Mouse (Mus musculus) forebrain, postnatal 0 days (tissue): ENCODE data around the gene Slc16a13. TPM values are rescaled to one million over a fixed set of nuclear protein-coding genes. Genes with fewer than 3 reads are reported as not detected.

Experiments used
- ATAC-seq: fragments of 200-750 bp; cut with Nextera tagmentation; 2 replicates; pipeline ENCODE4 v1.8.0; 2017; ENCODE audit warnings: mild to moderate bottlenecking, moderate library complexity
- DNase-seq: peaks from one replicate; pipeline ENCODE4 v3.0.0-alpha.2; 2015
- H3K27ac ChIP-seq: fragments of 300-500 bp; sonication (generic); 2 replicates; pipeline ENCODE4 v1.5.1; 2014; ENCODE audit warnings: low read depth, mild to moderate bottlenecking, antibody characterized with exemption, low read length, moderate library complexity, mixed read lengths
- H3K27me3 ChIP-seq: fragments of 300-500 bp; sonication (generic); 2 replicates; pipeline ENCODE4 v1.6.1; 2014; ENCODE audit warnings: mild to moderate bottlenecking, low read length, mixed read lengths; ENCODE audit not compliant: insufficient read depth
- H3K36me3 ChIP-seq: fragments of 300-500 bp; sonication (generic); 2 replicates; pipeline ENCODE4 v1.6.1; 2014; ENCODE audit warnings: mild to moderate bottlenecking, moderate library complexity; ENCODE audit not compliant: insufficient read depth
- H3K4me1 ChIP-seq: fragments of 300-500 bp; sonication (generic); 2 replicates; pipeline ENCODE4 v1.6.1; 2014; ENCODE audit warnings: antibody characterized with exemption; ENCODE audit not compliant: insufficient read depth
- H3K4me2 ChIP-seq: fragments of 300-500 bp; sonication (generic); 2 replicates; pipeline ENCODE4 v1.6.1; 2014; ENCODE audit warnings: low read depth, mild to moderate bottlenecking, moderate library complexity
- H3K4me3 ChIP-seq: fragments of 300-500 bp; sonication (generic); 2 replicates; pipeline ENCODE4 v1.5.1; 2014; ENCODE audit warnings: low read depth, low read length, mixed read lengths
- H3K9ac ChIP-seq: fragments of 300-500 bp; sonication (generic); 2 replicates; pipeline ENCODE4 v1.6.1; 2014; ENCODE audit warnings: mild to moderate bottlenecking
- H3K9me3 ChIP-seq: fragments of 300-500 bp; sonication (generic); 2 replicates; pipeline ENCODE4 v1.6.1; 2016; ENCODE audit warnings: low read length
- CTCF ChIP-seq: sonication (generic); IDR thresholded peaks from 2 replicates; pipeline ENCODE4 v1.5.1; 2016; ENCODE audit warnings: antibody characterized with exemption, control low read depth, low read depth
- WGBS: fragments of 180-500 bp; shearing (Covaris S2); extraction: QIAGEN DNeasy Blood & Tissue Kit; methylation state at CpG from one replicate; pipeline ENCODE4 v1.1.7; 2014; 5-methylcytosine and 5-hydroxymethylcytosine counted together
- polyA plus RNA-seq: library from polyadenylated mRNA; unstranded; fragments of >200 nt; fragmentation: Nextera tagmentation; extraction: Ambion mirVana; gene quantifications from 2 replicates; pipeline ENCODE4 v1.2.1, GENCODE M21; 2015
- total RNA-seq: library from RNA; depleted of rRNA; stranded (reverse); fragments of >200 nt; gene quantifications from 2 replicates; pipeline ENCODE4 v1.2.3, GENCODE M21; 2014

The Slc16a13 gene
- total and polyA plus RNA-seq, 2 experiments from 2014 or later, result 9.6 to 10.9 TPM

DNA sequence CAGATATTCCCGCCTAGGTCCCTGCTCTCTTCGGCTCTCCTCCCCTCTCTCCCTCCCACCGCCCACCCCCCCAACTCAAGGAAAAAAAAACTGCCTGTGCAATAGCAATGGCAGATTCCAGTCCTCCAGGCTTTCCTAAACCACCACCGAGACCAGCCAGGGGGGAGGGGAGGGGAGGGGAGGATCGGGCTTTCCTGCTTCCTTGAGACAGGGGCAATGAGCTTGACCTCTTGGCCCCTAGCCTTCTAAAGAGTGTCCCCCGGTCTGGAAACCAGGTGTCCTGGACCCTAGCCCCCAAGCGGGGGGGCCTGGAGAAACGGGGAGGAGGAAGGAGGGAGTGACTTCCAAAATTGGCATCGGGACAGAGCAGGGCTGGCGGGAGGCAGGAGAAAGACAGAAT lies 11.7 kb upstream of the Slc16a13 start:
- Histone ChIP-seq H3K27me3 (peaks cover 24% of the 10 kb centered on the region), H3K9ac (peak overlapping the region; percentile 66), H3K36me3 (peaks cover 18% of the 10 kb centered on the region), H3K27ac (0 out of 2 replicates have a peak overlapping the region, but pooled peaks have one; percentile 35), H3K4me3 (peak overlapping the region; percentile 48), H3K4me1 (peaks cover 10% of the 10 kb centered on the region; the same call in 1 of the 2 replicates), H3K9me3 (no peaks in the 10 kb centered on the region), H3K4me2 (peak overlapping the region; percentile 56)
- ATAC-seq, result peak; percentile 38; the same call in 1 of the 2 replicates
- no peak for TF ChIP-seq CTCF
- 6% methylated on average over 8 of the region's 10 CpGs for WGBS
- DNase-seq, result peak; percentile 72

- Histone ChIP-seq H3K4me1 (peaks cover 3% of the 10 kb centered on the region), H3K4me2 (peak overlapping the region; percentile 46), H3K27me3 (peaks cover 24% of the 10 kb centered on the region), H3K4me3 (no peak overlapping the region), H3K36me3 (peaks cover 11% of the 10 kb centered on the region), H3K27ac (no peak overlapping the region), H3K9ac (no peak overlapping the region), H3K9me3 (no peaks in the 10 kb centered on the region)
- TF ChIP-seq CTCF, result peak; percentile 96
- ATAC-seq (peak; percentile 53), DNase-seq (peak; percentile 89)
- 5% methylated on average over 32 of the region's 32 CpGs for WGBS
These were observed 9.4 kb upstream of the Slc16a13 start for GRCm38 (mm10) chr11:70230239-70230727.

DNA sequence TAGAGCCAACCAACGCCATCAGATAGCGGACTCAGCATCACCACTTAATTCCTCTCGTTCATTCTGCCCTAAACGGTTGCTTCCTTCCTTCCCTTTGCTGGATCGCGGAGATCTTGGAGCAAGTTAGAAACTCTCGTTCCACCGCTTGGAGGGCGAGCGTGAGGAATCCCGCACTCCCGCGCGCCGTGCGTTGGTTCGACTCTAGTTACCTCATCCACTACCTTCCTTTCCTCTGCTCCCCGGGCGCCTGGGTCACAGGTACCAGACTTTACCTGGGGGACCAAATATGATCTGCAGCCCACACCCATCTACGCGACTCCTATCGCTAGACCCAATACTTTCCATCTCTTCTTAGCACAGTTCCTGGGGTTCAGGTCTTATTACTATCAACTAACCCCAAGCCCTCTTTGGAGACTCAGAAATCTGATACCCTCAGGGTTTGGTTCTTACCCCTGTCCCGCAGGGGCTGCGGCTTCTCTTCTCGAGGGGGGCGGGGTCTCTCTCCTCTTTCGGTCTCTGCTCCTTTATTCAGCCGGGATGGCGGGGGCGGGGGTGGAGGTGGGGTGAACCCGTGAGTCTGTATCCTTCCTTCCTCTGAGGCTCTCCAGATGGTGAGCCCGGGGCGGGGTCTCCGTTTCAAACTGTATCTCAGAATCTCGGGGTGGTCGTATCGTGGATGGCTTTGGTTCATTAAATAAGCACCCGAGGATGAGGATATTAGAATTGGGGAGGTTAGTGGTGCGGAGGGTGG lies 8.6 kb upstream of the Slc16a13 start, which contains the start of gene Bcl6b:
TSS of gene Bcl6b (minus strand) at position 539 of the 751 bp plus-strand sequence.
- ATAC-seq (no peak), DNase-seq (no peak)
- Histone ChIP-seq H3K9me3 (no peaks in the 10 kb centered on the region), H3K36me3 (peaks cover 3% of the 10 kb centered on the region; the same call in 1 of the 2 replicates), H3K4me2 (peak within 1 kb of the TSS; percentile 46), H3K9ac (no peak within 1 kb of the TSS), H3K4me3 (peak within 1 kb of the TSS; percentile 30), H3K27ac (peak within 1 kb of the TSS; percentile 1; the same call in 1 of the 2 replicates), H3K27me3 (peaks cover 24% of the 10 kb centered on the region), H3K4me1 (peaks cover 3% of the 10 kb centered on the region)
- TF ChIP-seq CTCF, result no peak
- WGBS, result 4% methylated on average over 39 of the region's 39 CpGs

- DNase-seq (peak; percentile 88), ATAC-seq (peak; percentile 67)
- Histone ChIP-seq H3K4me2 (peak overlapping the region; percentile 46), H3K4me3 (peak overlapping the region; percentile 30), H3K9me3 (no peaks in the 10 kb centered on the region), H3K9ac (no peak overlapping the region), H3K27ac (peak overlapping the region; percentile 1; the same call in 1 of the 2 replicates), H3K27me3 (peaks cover 24% of the 10 kb centered on the region), H3K4me1 (peaks cover 3% of the 10 kb centered on the region), H3K36me3 (no peaks in the 10 kb centered on the region)
- 2% methylated on average over 19 of the region's 19 CpGs for whole genome bisulfite sequencing
- peak; percentile 31; the same call in 1 of the 2 replicates for TF ChIP-seq CTCF
These were observed 8.0 kb upstream of the Slc16a13 start for GRCm38 (mm10) chr11:70228828-70229227.

- Histone ChIP-seq H3K4me1 (peaks cover 3% of the 10 kb centered on the region), H3K9ac (no peak overlapping the region), H3K9me3 (no peaks in the 10 kb centered on the region), H3K4me2 (0 out of 2 replicates have a peak overlapping the region, but pooled peaks have one; percentile 58), H3K27me3 (peaks cover 24% of the 10 kb centered on the region), H3K4me3 (no peak overlapping the region), H3K27ac (no peak overlapping the region), H3K36me3 (no peaks in the 10 kb centered on the region)
- WGBS, result 84% methylated on average over 4 of the region's 4 CpGs
- ATAC-seq (no peak), DNase-seq (no peak)
- no peak for TF ChIP-seq CTCF
These were observed 6.9 kb upstream of the Slc16a13 start for GRCm38 (mm10) chr11:70227661-70228245.

DNA sequence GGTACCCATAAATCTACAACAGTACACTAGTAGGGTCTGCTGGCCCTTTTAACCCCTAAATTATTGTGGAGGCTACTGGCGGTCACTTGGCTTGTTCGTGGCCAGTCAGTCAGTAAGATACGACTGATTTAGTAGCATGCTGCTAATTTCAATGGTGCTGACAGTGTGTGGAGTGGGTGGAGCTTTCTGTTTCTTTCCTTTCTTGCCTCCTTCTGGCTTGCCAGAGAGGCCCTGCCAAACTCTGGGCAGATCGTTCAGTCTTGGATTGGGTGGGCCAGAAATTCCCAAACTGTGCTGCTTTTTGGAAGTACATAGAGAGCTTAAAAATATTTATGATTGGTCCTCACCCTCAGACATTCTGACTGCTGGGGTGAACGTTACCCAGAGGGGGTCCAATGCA lies 6.3 kb upstream of the Slc16a13 start:
- Histone ChIP-seq H3K9ac (peak overlapping the region; percentile 52), H3K4me1 (peaks cover 6% of the 10 kb centered on the region), H3K4me3 (peak overlapping the region; percentile 26), H3K9me3 (no peaks in the 10 kb centered on the region), H3K4me2 (peak overlapping the region; percentile 58), H3K36me3 (no peaks in the 10 kb centered on the region), H3K27ac (0 out of 2 replicates have a peak overlapping the region, but pooled peaks have one; percentile 64), H3K27me3 (peaks cover 24% of the 10 kb centered on the region)
- WGBS, result 23% methylated on average over 5 of the region's 5 CpGs
- DNase-seq (peak; percentile 76), ATAC-seq (peak; percentile 59; the same call in 1 of the 2 replicates)
- TF ChIP-seq CTCF, result no peak

GRCm38 (mm10) chr11:70226602-70226890 lies 5.7 kb upstream of the Slc16a13 start:
- Histone ChIP-seq H3K36me3 (no peaks in the 10 kb centered on the region), H3K9me3 (no peaks in the 10 kb centered on the region), H3K4me1 (peaks cover 11% of the 10 kb centered on the region), H3K27me3 (peaks cover 24% of the 10 kb centered on the region), H3K9ac (peak overlapping the region; percentile 52), H3K4me2 (peak overlapping the region; percentile 58), H3K4me3 (peak overlapping the region; percentile 26), H3K27ac (peak overlapping the region; percentile 64; the same call in 1 of the 2 replicates)
- TF ChIP-seq CTCF, result no peak
- DNase-seq (no peak), ATAC-seq (no peak)
- 7% methylated on average over 18 of the region's 18 CpGs for WGBS
